Mouse (Mus musculus) bone marrow macrophage, adult 2 months (primary cell): ENCODE results near the gene Rcan1.

Experiments
- CTCF ChIP-seq: IDR thresholded peaks from 2 replicates; pipeline ENCODE4 v1.5.1; 2012; ENCODE audit warnings: low read depth, mild to moderate bottlenecking, low read length, moderate library complexity
- POLR2A ChIP-seq: IDR thresholded peaks from 2 replicates; pipeline ENCODE4 v1.6.1; 2012; ENCODE audit warnings: mild to moderate bottlenecking, low read depth, low read length, borderline replicate concordance

GRCm38 (mm10) chr16:92371623-92372022 lies 99.0 kb downstream of the Rcan1 start:
- TF ChIP-seq CTCF (no peak), POLR2A (no peak)
